Mouse (Mus musculus): ENCODE results near the gene Unc5c. TPM values are rescaled to one million over a fixed set of nuclear protein-coding genes. Genes with fewer than 3 reads are reported as not detected.

The Unc5c gene
- polyA plus RNA-seq, 1 experiment from 2014 or later = 10.3 TPM

DNA sequence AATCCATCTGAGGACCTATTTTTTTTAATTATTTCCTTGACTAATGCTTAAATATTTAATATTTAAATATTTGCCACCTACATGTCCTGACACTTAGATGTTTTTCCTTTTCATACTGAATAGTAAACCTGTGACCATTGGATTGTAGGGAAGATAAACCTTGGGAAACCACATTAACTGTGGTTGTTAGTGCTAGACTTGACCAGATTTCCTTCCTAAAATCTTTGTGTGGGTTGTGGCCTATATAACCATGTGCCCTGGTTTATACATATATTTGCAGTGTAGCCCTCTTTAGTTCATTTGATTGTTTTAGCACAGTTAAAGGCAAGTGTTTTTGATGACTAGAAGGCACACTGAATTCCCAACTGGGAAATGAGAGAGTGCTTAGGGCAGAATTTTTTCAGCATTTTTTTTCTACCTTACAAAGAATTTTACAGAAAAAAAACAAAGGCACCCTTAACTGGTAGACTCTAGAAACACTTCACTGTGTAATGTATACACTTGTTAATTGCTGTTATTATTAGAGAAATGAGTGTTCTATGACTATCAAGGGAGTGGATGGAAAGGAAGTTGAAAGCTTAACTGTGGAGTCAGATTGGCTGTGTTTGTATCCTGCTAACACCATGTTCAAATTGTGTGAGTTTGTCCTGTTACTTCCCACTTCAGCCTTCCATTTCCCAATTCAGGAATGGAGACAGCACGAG, 162.1 kb downstream of the Unc5c start:
- Histone ChIP-seq H3K27me3 (replicated peaks; ENCODE audit: low read depth, poor library complexity, severe bottlenecking) (no peaks in the 10 kb centered on the region), H3K4me1 (no peaks in the 10 kb centered on the region), H3K36me3 (replicated peaks) (no peaks in the 10 kb centered on the region), H3K27ac (replicated peaks) (no peak overlapping the region), H3K4me3 (no peak overlapping the region), H3K9me3 (no peaks in the 10 kb centered on the region)
- WGBS = 85% methylated on average over 1 of the region's 1 CpGs
- DNase-seq (ENCODE audit: low spot score) = no peak

- 89% methylated on average over 5 of the region's 5 CpGs for WGBS
- no peaks in the 10 kb centered on the region for H3K36me3 ChIP-seq (replicated peaks)
- DNase-seq (ENCODE audit: low spot score) = no peak
These were observed 162.6 kb downstream of the Unc5c start for GRCm38 (mm10) chr3:141627639-141627977.

GRCm38 (mm10) chr3:141629431-141629830, 164.4 kb downstream of the Unc5c start:
- 40% methylated on average over 1 of the region's 1 CpGs for WGBS

More at GRCm38 (mm10) chr3:141627639-141627977, 162.6 kb downstream of the Unc5c start:
- no peaks in the 10 kb centered on the region for H3K27me3 ChIP-seq (replicated peaks; ENCODE audit: low read depth, poor library complexity, severe bottlenecking)
- H3K4me1 ChIP-seq = no peaks in the 10 kb centered on the region
- H3K9me3 ChIP-seq = no peaks in the 10 kb centered on the region
- H3K27ac ChIP-seq (replicated peaks) = no peak overlapping the region
- H3K4me3 ChIP-seq = no peak overlapping the region

DNA sequence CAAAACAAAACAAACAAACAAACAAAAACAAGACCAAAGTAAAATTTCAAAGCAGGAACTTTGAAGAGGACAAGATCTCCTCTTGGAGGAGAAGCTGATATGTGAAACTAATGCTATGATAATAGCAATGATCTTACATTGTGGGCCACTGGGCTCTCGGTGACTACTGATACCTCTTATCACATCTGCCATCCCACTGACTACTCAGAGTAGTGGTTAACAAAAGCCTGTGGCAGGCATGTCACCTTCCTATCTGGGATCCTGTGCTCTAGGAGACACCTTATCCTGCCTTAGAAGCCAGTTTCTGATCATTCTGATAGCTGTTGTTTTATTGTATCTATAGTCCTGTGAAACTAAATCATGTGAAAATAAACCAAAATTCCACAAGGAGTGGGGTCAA, 172.9 kb downstream of the Unc5c start:
- 79% methylated on average over 1 of the region's 1 CpGs for WGBS
- Histone ChIP-seq H3K9me3 (no peaks in the 10 kb centered on the region), H3K27ac (replicated peaks) (no peak overlapping the region), H3K27me3 (replicated peaks; ENCODE audit: low read depth, poor library complexity, severe bottlenecking) (no peaks in the 10 kb centered on the region), H3K4me3 (no peak overlapping the region), H3K36me3 (replicated peaks) (no peaks in the 10 kb centered on the region), H3K4me1 (0 out of 2 replicates have a peak, but pooled peaks cover 3% of the 10 kb centered on the region)
- DNase-seq (ENCODE audit: low spot score) = no peak

More at GRCm38 (mm10) chr3:141629431-141629830, 164.4 kb downstream of the Unc5c start:
- no peak overlapping the region for H3K4me3 ChIP-seq
- H3K27me3 ChIP-seq (replicated peaks; ENCODE audit: low read depth, poor library complexity, severe bottlenecking) = no peaks in the 10 kb centered on the region
- no peaks in the 10 kb centered on the region for H3K9me3 ChIP-seq
- H3K4me1 ChIP-seq = no peaks in the 10 kb centered on the region
- H3K27ac ChIP-seq (replicated peaks) = no peak overlapping the region
- DNase-seq (ENCODE audit: low spot score) = no peak
- H3K36me3 ChIP-seq (replicated peaks) = no peaks in the 10 kb centered on the region

DNA sequence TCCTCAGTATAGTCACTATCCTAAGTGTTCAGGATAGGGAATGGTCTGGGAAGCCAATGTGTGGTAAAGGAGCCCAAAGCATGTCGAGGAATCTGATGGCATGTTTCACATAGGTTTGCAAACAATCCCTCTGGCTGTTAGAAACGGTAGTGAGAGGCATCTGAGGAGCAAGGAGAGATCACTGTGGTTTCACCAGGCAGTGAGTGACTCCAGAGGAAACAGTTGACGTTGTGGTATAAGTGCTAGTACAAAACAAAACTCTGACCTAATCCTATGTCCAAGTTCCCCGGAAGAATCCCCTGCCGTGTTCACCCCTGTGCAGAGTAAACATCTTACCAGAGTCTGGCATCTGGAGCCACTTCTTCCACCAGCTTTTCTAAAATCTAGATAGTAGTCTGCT, 179.2 kb downstream of the Unc5c start:
- Histone ChIP-seq H3K27me3 (replicated peaks; ENCODE audit: low read depth, poor library complexity, severe bottlenecking) (no peaks in the 10 kb centered on the region), H3K4me3 (no peak overlapping the region), H3K27ac (replicated peaks) (no peak overlapping the region), H3K9me3 (no peaks in the 10 kb centered on the region), H3K36me3 (replicated peaks) (no peaks in the 10 kb centered on the region), H3K4me1 (no peaks in the 10 kb centered on the region)
- 63% methylated on average over 5 of the region's 5 CpGs for WGBS
- DNase-seq (ENCODE audit: low spot score) = no peak

DNA sequence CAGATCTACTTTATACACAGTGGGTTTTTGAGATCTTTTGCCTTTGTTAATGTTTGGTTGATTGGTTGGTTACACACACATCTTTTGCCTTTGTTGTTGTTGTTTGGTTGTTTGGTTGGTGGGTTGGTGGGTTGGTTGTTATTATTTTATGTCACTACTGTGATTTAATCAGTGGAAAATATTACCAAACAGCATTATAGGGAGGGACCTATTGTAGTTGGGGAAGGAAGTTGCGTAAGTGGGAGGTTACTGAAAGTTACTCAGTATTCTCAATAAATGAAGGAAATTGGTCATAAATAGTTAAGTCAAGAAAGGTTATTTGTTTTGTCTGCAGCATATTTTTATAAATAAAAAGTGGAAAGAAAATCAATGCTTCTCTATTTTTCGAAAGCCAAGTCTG, 181.6 kb downstream of the Unc5c start:
- WGBS = 91% methylated on average over 2 of the region's 2 CpGs
- H3K9me3 ChIP-seq = no peaks in the 10 kb centered on the region
- no peak overlapping the region for H3K27ac ChIP-seq (replicated peaks)
- no peaks in the 10 kb centered on the region for H3K27me3 ChIP-seq (replicated peaks; ENCODE audit: low read depth, poor library complexity, severe bottlenecking)
- no peaks in the 10 kb centered on the region for H3K36me3 ChIP-seq (replicated peaks)
- no peak overlapping the region for H3K4me3 ChIP-seq
- no peaks in the 10 kb centered on the region for H3K4me1 ChIP-seq
- DNase-seq (ENCODE audit: low spot score) = no peak

DNA sequence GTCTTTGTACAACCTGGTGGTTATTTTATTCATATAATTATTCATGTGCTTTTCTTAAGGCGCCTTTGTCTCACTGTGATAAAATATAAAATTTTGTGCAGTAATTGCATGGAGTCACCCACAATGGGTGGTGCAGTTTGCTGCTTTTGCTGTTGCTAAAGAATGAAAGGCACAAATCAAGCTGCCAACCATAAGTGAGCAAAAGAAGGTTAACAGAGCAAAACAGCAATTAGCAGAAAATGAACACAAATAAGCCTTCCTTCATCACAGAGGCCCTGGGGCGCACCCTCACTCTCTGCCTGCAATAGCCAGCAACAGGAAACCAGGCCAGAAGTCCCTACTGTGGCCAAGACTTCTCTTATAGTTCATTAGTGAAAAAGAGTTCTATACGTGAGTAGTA, 185.6 kb downstream of the Unc5c start:
- no peak for DNase-seq (ENCODE audit: low spot score)
- Histone ChIP-seq H3K4me1 (no peaks in the 10 kb centered on the region), H3K36me3 (replicated peaks) (no peaks in the 10 kb centered on the region), H3K27me3 (replicated peaks; ENCODE audit: low read depth, poor library complexity, severe bottlenecking) (no peaks in the 10 kb centered on the region), H3K9me3 (no peaks in the 10 kb centered on the region), H3K4me3 (no peak overlapping the region), H3K27ac (replicated peaks) (no peak overlapping the region)
- WGBS = 69% methylated on average over 3 of the region's 3 CpGs

DNA sequence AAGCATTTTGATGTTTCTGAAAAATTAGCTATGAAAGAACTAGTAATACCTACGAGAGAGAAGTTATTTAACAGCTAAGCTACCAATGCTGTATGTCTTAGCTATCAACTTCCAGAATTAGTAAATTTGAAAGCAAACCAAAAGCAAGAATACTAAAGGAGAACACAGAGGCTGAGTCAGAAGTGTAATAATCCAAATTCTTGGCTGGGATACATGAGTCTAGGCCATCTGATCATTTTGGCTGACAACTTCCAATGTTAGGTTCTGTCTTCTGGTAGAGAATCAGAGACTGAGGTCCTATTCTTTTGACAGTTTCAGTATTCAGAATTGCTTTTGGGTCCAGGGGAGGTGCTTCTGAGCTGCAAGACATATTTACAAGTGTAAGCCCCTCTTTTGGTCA, 188.9 kb downstream of the Unc5c start:
- Histone ChIP-seq H3K9me3 (no peaks in the 10 kb centered on the region), H3K27ac (replicated peaks) (no peak overlapping the region), H3K36me3 (replicated peaks) (no peaks in the 10 kb centered on the region), H3K4me1 (peaks cover 1% of the 10 kb centered on the region), H3K4me3 (no peak overlapping the region), H3K27me3 (replicated peaks; ENCODE audit: low read depth, poor library complexity, severe bottlenecking) (no peaks in the 10 kb centered on the region)
- no peak for DNase-seq (ENCODE audit: low spot score)
- WGBS = 89% methylated on average over 1 of the region's 1 CpGs

DNA sequence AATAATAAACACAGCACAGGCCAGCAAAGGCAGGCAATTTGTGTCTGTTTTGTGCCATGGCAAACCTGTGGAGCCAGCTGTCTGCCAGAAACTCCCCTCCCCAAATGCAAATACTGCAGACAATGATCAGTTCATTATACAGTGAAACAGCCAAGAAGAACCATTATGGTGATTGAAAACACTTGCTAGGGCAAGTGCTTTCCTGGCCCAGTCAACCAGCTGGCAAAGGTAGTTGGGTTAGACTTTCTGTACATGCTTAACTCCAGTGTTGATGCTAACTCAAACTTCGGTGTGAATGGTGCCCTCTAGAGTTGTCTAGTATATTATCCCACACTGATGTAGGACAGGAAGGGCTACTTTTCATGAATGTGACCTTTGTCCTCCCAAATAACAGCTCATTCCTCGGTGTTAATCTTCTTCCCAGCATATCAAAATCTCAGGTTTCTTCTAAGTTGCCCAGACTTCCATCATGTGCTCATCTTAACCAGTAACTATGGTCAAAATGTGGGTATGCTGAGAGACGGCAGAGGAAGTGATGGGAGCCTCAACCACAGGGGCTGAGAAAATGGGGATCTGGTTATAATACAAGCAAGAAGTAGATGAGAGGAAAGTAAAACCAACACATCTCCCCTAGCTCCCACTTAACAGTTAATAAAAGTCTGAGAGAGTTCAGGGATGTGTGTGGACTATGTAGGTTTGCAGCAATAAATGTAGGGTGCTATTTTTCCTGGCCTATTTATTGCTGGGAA, 194.2 kb downstream of the Unc5c start:
- WGBS = 54% methylated on average over 3 of the region's 3 CpGs
- H3K27me3 ChIP-seq (replicated peaks; ENCODE audit: low read depth, poor library complexity, severe bottlenecking) = no peaks in the 10 kb centered on the region
- no peak overlapping the region for H3K4me3 ChIP-seq
- no peaks in the 10 kb centered on the region for H3K9me3 ChIP-seq
- no peaks in the 10 kb centered on the region for H3K36me3 ChIP-seq (replicated peaks)
- H3K27ac ChIP-seq (replicated peaks) = no peak overlapping the region
- no peak for DNase-seq (ENCODE audit: low spot score)
- peaks cover 19% of the 10 kb centered on the region for H3K4me1 ChIP-seq

- Histone ChIP-seq H3K4me3 (no peak overlapping the region), H3K27ac (replicated peaks) (no peak overlapping the region; the same call in 1 of the 2 replicates), H3K36me3 (replicated peaks) (no peaks in the 10 kb centered on the region), H3K27me3 (replicated peaks; ENCODE audit: low read depth, poor library complexity, severe bottlenecking) (no peaks in the 10 kb centered on the region), H3K9me3 (no peaks in the 10 kb centered on the region), H3K4me1 (peaks cover 19% of the 10 kb centered on the region)
- WGBS = 65% methylated on average over 15 of the region's 15 CpGs
- DNase-seq (ENCODE audit: low spot score) = no peak
These were observed 195.3 kb downstream of the Unc5c start for GRCm38 (mm10) chr3:141660065-141661062.

GRCm38 (mm10) chr3:141689113-141689512, 224.1 kb downstream of the Unc5c start:
- H3K4me3 ChIP-seq = no peak overlapping the region

GRCm38 (mm10) chr3:141690676-141691075, 225.7 kb downstream of the Unc5c start:
- Histone ChIP-seq H3K9me3 (no peaks in the 10 kb centered on the region), H3K36me3 (replicated peaks) (no peaks in the 10 kb centered on the region), H3K4me3 (no peak overlapping the region), H3K27ac (replicated peaks) (no peak overlapping the region), H3K4me1 (no peaks in the 10 kb centered on the region), H3K27me3 (replicated peaks; ENCODE audit: low read depth, poor library complexity, severe bottlenecking) (no peaks in the 10 kb centered on the region)
- WGBS = 83% methylated on average over 1 of the region's 1 CpGs
- no peak for DNase-seq (ENCODE audit: low spot score)

More at GRCm38 (mm10) chr3:141689113-141689512, 224.1 kb downstream of the Unc5c start:
- Histone ChIP-seq H3K4me1 (no peaks in the 10 kb centered on the region), H3K9me3 (no peaks in the 10 kb centered on the region), H3K27me3 (replicated peaks; ENCODE audit: low read depth, poor library complexity, severe bottlenecking) (no peaks in the 10 kb centered on the region), H3K36me3 (replicated peaks) (no peaks in the 10 kb centered on the region), H3K27ac (replicated peaks) (no peak overlapping the region)
- no peak for DNase-seq (ENCODE audit: low spot score)
- WGBS = 75% methylated on average over 2 of the region's 2 CpGs

Measured in embryonic facial prominence, embryonic 10.5 days (tissue).